Comparison of ENCODE assay signal across 18 mouse cellular contexts in the genomic region with DNA sequence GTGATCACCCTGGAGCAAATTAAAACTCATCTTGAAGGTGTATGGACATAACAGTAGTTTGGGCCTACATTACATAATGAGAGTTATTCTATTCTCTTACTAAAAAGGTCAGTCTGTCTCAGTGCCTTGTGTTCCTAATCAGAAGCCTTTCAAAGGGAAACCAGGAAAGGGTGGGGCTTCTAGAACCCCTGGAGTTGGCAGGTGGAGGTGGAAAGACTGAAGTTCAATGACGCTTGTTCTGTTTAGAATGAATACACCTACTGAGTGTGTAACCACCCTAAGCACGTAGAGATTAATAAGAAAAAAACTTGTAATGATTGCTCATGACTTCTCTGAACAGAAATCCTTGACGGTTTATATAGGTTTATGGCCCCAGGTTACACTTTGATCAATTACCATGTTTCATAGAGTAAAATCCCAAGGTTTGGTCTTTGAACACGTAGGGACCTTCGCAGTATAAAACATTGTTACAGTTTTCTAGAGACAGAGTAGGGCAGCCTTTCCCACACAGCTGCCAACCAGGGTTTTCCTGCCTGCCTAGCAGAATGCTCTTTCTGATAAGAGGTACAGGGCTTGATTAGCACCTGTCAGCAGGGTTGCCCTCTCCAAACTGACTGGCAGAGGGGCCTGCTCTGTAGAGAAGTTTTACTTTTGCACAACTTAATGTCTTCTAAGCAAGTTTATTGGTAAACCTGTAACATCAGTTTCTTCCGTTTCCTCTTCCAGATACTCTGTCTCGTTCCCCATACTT. TPM values are rescaled to one million over a fixed set of nuclear protein-coding genes. Genes with fewer than 3 reads are reported as not detected.
DNase-seq lines count a peak whose midpoint lies in the region; ATAC-seq and TF ChIP-seq lines count a peak whose summit lies in the region.
"Had no signal": no experiment of that assay in that cellular context is flagged by ENCODE, and none has a peak within 500 bp of the region (broad histone marks: within the 10 kb centered on the region; RNA-seq: fewer than 3 reads in every experiment).

No protein-coding gene starts in this region.

- TF ChIP-seq POLR2A in small intestine, adult 2 months (IDR thresholded peaks at IDR 0.05; ENCODE audit: low read depth, low read length), result no peak

- intact Hi-C loops in heart, postnatal 25 days (cut with DNase I), result loop anchor here (2.0 to 5.0 kb wide), 2 partner anchors 68 to 171 kb away; no protein-coding TSS in a partner anchor

- H3K36me3 ChIP-seq in liver, embryonic 11.5 days (ENCODE audit: control insufficient read depth, insufficient read depth, low read length), result no peaks in the 10 kb centered on the region
- H3K36me3 ChIP-seq in small intestine, adult 2 months (ENCODE audit: control insufficient read depth, insufficient read depth, low read length), result no peaks in the 10 kb centered on the region
- H3K36me3 ChIP-seq: forebrain, embryonic 10.5 days; midbrain, embryonic 13.5 days had no signal

- no peak for TF ChIP-seq CTCF in small intestine, adult 2 months (IDR thresholded peaks at IDR 0.05; ENCODE audit: extremely low read depth, insufficient read length, insufficient replicate concordance, low read depth, low read length)

- H3K4me3 ChIP-seq in liver, embryonic 11.5 days (ENCODE audit: low read depth, low read length), result no peak overlapping the region
- no peak overlapping the region for H3K4me3 ChIP-seq in small intestine, adult 2 months (ENCODE audit: low read depth, low read length)
- H3K4me3 ChIP-seq: forebrain, embryonic 10.5 days; midbrain, embryonic 13.5 days had no signal

- H3K9me3 ChIP-seq in liver, embryonic 11.5 days (ENCODE audit: control insufficient read depth, low read length), result no peaks in the 10 kb centered on the region
- H3K9me3 ChIP-seq: forebrain, embryonic 10.5 days; midbrain, embryonic 13.5 days had no signal

- peak overlapping the region; percentile 75 for H3K27ac ChIP-seq in liver, embryonic 11.5 days (ENCODE audit: low read depth, low read length)
- peak overlapping the region; percentile 73 for H3K27ac ChIP-seq in small intestine, adult 2 months (ENCODE audit: insufficient read depth, low read depth, low read length)
- H3K27ac ChIP-seq: forebrain, embryonic 10.5 days; midbrain, embryonic 13.5 days had no signal

- peaks cover 32% of the 10 kb centered on the region for H3K4me1 ChIP-seq in liver, embryonic 11.5 days (replicated peaks; ENCODE audit: control insufficient read depth, insufficient read depth, low read length)
- H3K4me1 ChIP-seq in small intestine, adult 2 months (ENCODE audit: control insufficient read depth, insufficient read depth, insufficient read length, low read length), result peaks cover 10% of the 10 kb centered on the region; the same call in 1 of the 2 replicates
- H3K4me1 ChIP-seq: forebrain, embryonic 10.5 days; midbrain, embryonic 13.5 days had no signal

- H3K27me3 ChIP-seq in liver, embryonic 11.5 days (replicated peaks; ENCODE audit: control insufficient read depth, insufficient read depth, low read length), result no peaks in the 10 kb centered on the region
- no peaks in the 10 kb centered on the region for H3K27me3 ChIP-seq in small intestine, adult 2 months (ENCODE audit: control insufficient read depth, insufficient read depth, low read length)
- H3K27me3 ChIP-seq: CH12.LX; midbrain, embryonic 13.5 days had no signal

- peak; percentile 64 for ATAC-seq in common myeloid progenitor, adult 5-6 weeks (replicated peaks; ENCODE audit: low read depth, poor library complexity, severe bottlenecking)
- peak; percentile 96 for ATAC-seq in liver, embryonic 11.5 days (replicated peaks; ENCODE audit: low FRiP score)
- ATAC-seq: inflammation-experienced regulatory T-cells, adult 6 months; midbrain, embryonic 13.5 days had no signal

- 62% methylated on average over 7 of the region's 7 CpGs for WGBS in liver, embryonic 11.5 days
- 33% methylated on average over 7 of the region's 7 CpGs for WGBS in small intestine, adult 2 months

- H3K4me2 ChIP-seq in liver, embryonic 11.5 days, result peak overlapping the region; percentile 36
- H3K4me2 ChIP-seq: midbrain, embryonic 13.5 days had no signal

- H3K9ac ChIP-seq in liver, embryonic 11.5 days (ENCODE audit: low read depth, low read length), result peak overlapping the region; percentile 44
- H3K9ac ChIP-seq: midbrain, embryonic 13.5 days had no signal

- DNase-seq in heart, adult 11 months, result peak; percentile 51
- DNase-seq in heart, postnatal 25 days (ENCODE audit: low spot score), result no peak
- DNase-seq in liver, embryonic 11.5 days (ENCODE audit: low spot score), result no peak
- DNase-seq in thymus, postnatal 0 days (ENCODE audit: low spot score), result no peak
- no peak for DNase-seq in left cerebral cortex, adult 11 months (ENCODE audit: low spot score)
- DNase-seq in ovary, postnatal 14 days (ENCODE audit: low spot score), result no peak
- DNase-seq: adrenal gland, adult 8-10 months; cerebellum, adult 9-11 months; kidney, postnatal 10 days; lung, adult 18-20 months; lung, postnatal 4 days had no signal

RNA-seq across cellular contexts. Expression of gene Hist1h4d, which starts 14.4 kb away (rescaled TPM):
- total RNA-seq in heart, postnatal 25 days (2021), result 10 to 100 TPM; 54.4 to 63.1 TPM
- 1,514 and 1,667 TPM in 2 replicates for total RNA-seq in common myeloid progenitor, adult 5-6 weeks (2017)
- 92.8 and 99.3 TPM in 2 replicates for polyA plus RNA-seq in liver, embryonic 11.5 days (2014; fragmentation: Nextera tagmentation; extraction: Ambion mirVana)
- polyA plus RNA-seq in small intestine, adult 2 months (2012; rRNA removed), result 10.1 and 13.8 TPM in 2 replicates
- polyA plus RNA-seq in thymus, postnatal 0 days (2015; fragmentation: Nextera tagmentation; extraction: Ambion mirVana), result 273 and 292 TPM in 2 replicates

RNA-seq across cellular contexts. Expression of gene Hist1h3d, which starts 20.2 kb away (rescaled TPM):
- 1 to 10 TPM; 3.4 to 3.6 TPM for total RNA-seq in heart, postnatal 25 days (2021)
- total RNA-seq in common myeloid progenitor, adult 5-6 weeks (2017), result 98.2 and 137 TPM in 2 replicates
- 7.7 and 8.5 TPM in 2 replicates for polyA plus RNA-seq in liver, embryonic 11.5 days (2014; fragmentation: Nextera tagmentation; extraction: Ambion mirVana)
- 11.5 and 24.2 TPM in 2 replicates for polyA plus RNA-seq in small intestine, adult 2 months (2012; rRNA removed)
- 9.4 and 13.3 TPM in 2 replicates for polyA plus RNA-seq in thymus, postnatal 0 days (2015; fragmentation: Nextera tagmentation; extraction: Ambion mirVana)

RNA-seq across cellular contexts. Expression of gene Hist1h2ad, which starts 21.6 kb away (rescaled TPM):
- 1 to 10 TPM; 2.4 to 4.8 TPM for total RNA-seq in heart, postnatal 25 days (2021)
- total RNA-seq in common myeloid progenitor, adult 5-6 weeks (2017), result 127 and 293 TPM in 2 replicates
- 0.84 and 0.92 TPM in 2 replicates for polyA plus RNA-seq in liver, embryonic 11.5 days (2014; fragmentation: Nextera tagmentation; extraction: Ambion mirVana)
- 21.3 and 30.3 TPM in 2 replicates for polyA plus RNA-seq in small intestine, adult 2 months (2012; rRNA removed)
- polyA plus RNA-seq in thymus, postnatal 0 days (2015; fragmentation: Nextera tagmentation; extraction: Ambion mirVana), result 7.2 and 11.3 TPM in 2 replicates

RNA-seq across cellular contexts. Expression of gene Hist1h2bf, which starts 21.8 kb away (rescaled TPM):
- total RNA-seq in heart, postnatal 25 days (2021), result 10 to 100 TPM; 16.8 to 17.6 TPM
- total RNA-seq in common myeloid progenitor, adult 5-6 weeks (2017), result 558 and 569 TPM in 2 replicates
- polyA plus RNA-seq in liver, embryonic 11.5 days (2014; fragmentation: Nextera tagmentation; extraction: Ambion mirVana), result 1.8 TPM in 2 replicates
- 9.0 and 24.6 TPM in 2 replicates for polyA plus RNA-seq in small intestine, adult 2 months (2012; rRNA removed)
- polyA plus RNA-seq in thymus, postnatal 0 days (2015; fragmentation: Nextera tagmentation; extraction: Ambion mirVana), result 22.7 and 39.0 TPM in 2 replicates
- polyA plus RNA-seq: inflammation-experienced regulatory T-cells, adult 6 months; urinary bladder, adult 2 months had no signal

RNA-seq across cellular contexts. Expression of gene Hist1h2bg, which starts 24.6 kb away (rescaled TPM):
- total RNA-seq in heart, postnatal 25 days (2021), result 10 to 100 TPM; 28.4 to 48.1 TPM
- 1,313 and 1,586 TPM in 2 replicates for total RNA-seq in common myeloid progenitor, adult 5-6 weeks (2017)
- 5.7 and 6.3 TPM in 2 replicates for polyA plus RNA-seq in liver, embryonic 11.5 days (2014; fragmentation: Nextera tagmentation; extraction: Ambion mirVana)
- polyA plus RNA-seq in small intestine, adult 2 months (2012; rRNA removed), result 32.8 and 51.3 TPM in 2 replicates
- polyA plus RNA-seq in thymus, postnatal 0 days (2015; fragmentation: Nextera tagmentation; extraction: Ambion mirVana), result 32.3 and 46.0 TPM in 2 replicates
